In the genomic region with DNA sequence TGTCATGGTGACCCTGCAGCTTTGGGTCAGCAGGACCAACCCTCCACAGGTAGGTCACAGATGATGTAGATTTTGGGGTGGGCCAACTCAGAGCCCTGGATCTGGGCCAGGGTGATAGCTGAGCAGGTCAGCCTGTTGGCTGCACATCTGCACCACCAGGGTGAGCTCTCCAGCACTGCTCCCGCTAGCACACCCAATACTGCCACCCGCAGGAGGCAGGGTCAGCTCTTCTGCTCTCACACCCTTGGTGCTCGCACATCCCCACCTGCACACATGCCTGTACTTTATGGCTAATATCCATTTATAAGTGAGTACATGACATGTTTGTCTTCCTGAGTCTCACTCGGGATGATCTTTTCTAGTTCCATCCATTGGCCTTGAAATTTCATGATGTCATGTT, we compare ENCODE assay signal across 16 mouse cellular contexts.
DNase-seq lines count a peak whose midpoint lies in the region; ATAC-seq and TF ChIP-seq lines count a peak whose summit lies in the region.
"Had no signal": no experiment of that assay in that cellular context is flagged by ENCODE, and none has a peak within 500 bp of the region (broad histone marks: within the 10 kb centered on the region; RNA-seq: fewer than 3 reads in every experiment).

No protein-coding gene starts in this region.

- H3K4me1 ChIP-seq in kidney, adult 2 months (ENCODE audit: control insufficient read depth, insufficient read depth, low read length) = no peaks in the 10 kb centered on the region
- H3K4me1 ChIP-seq in kidney, embryonic 14.5 days (ENCODE audit: control insufficient read depth, insufficient read depth, low read length) = peaks cover 10% of the 10 kb centered on the region; the same call in 1 of the 2 replicates
- no peaks in the 10 kb centered on the region for H3K4me1 ChIP-seq in midbrain, postnatal 0 days (ENCODE audit: insufficient read depth, low read length)
- peaks cover 6% of the 10 kb centered on the region; the same call in 1 of the 2 replicates for H3K4me1 ChIP-seq in midbrain, embryonic 14.5 days (ENCODE audit: control insufficient read depth, insufficient read depth, low read length)
- no peaks in the 10 kb centered on the region for H3K4me1 ChIP-seq in ES-Bruce4 (ENCODE audit: control insufficient read depth, insufficient read depth, low read length)
- H3K4me1 ChIP-seq in forebrain, embryonic 10.5 days = peaks cover 20% of the 10 kb centered on the region

- TF ChIP-seq CTCF in kidney, adult 2 months (conservative IDR thresholded peaks at IDR 0.05; ENCODE audit: insufficient read depth, insufficient read length, low read depth, low read length) = 0 out of 2 replicates have a peak, but pooled peaks have one; percentile 3
- TF ChIP-seq CTCF in midbrain, postnatal 0 days (IDR thresholded peaks at IDR 0.05) = peak; percentile 18; the same call in 1 of the 2 replicates
- peak; percentile 93 for TF ChIP-seq CTCF in ES-Bruce4 (IDR thresholded peaks at IDR 0.05; ENCODE audit: low read depth, low read length)

- no peak overlapping the region for H3K9ac ChIP-seq in kidney, embryonic 14.5 days (ENCODE audit: low read depth, low read length)
- no peak overlapping the region for H3K9ac ChIP-seq in midbrain, postnatal 0 days (replicated peaks; ENCODE audit: low read length, poor library complexity, severe bottlenecking)
- no peak overlapping the region for H3K9ac ChIP-seq in midbrain, embryonic 14.5 days (replicated peaks; ENCODE audit: low read length)
- H3K9ac ChIP-seq in ES-Bruce4 (ENCODE audit: low read depth, poor library complexity, severe bottlenecking) = no peak overlapping the region
- H3K9ac ChIP-seq: forebrain, postnatal 0 days; hindbrain, embryonic 15.5 days had no signal

- H3K27me3 ChIP-seq in kidney, adult 2 months (replicated peaks; ENCODE audit: control insufficient read depth, insufficient read depth, low read length) = no peaks in the 10 kb centered on the region
- no peaks in the 10 kb centered on the region for H3K27me3 ChIP-seq in kidney, embryonic 14.5 days (ENCODE audit: control insufficient read depth, insufficient read depth, low read length)
- H3K27me3 ChIP-seq in midbrain, postnatal 0 days (ENCODE audit: insufficient read depth, low read length) = no peaks in the 10 kb centered on the region
- H3K27me3 ChIP-seq in midbrain, embryonic 14.5 days (ENCODE audit: control insufficient read depth, insufficient read depth, low read length) = no peaks in the 10 kb centered on the region
- H3K27me3 ChIP-seq in ES-Bruce4 (ENCODE audit: control insufficient read depth, insufficient read depth, low read length, poor library complexity, severe bottlenecking) = no peaks in the 10 kb centered on the region
- peaks cover 63% of the 10 kb centered on the region for H3K27me3 ChIP-seq in forebrain, embryonic 10.5 days (ENCODE audit: poor library complexity, severe bottlenecking)
- H3K27me3 ChIP-seq: hindbrain, embryonic 15.5 days had no signal

- TF ChIP-seq EP300 in ES-Bruce4 (IDR thresholded peaks at IDR 0.05; ENCODE audit: insufficient read depth, low read depth, low read length) = no peak

- H3K36me3 ChIP-seq in kidney, adult 2 months (ENCODE audit: control insufficient read depth, insufficient read depth, low read length) = no peaks in the 10 kb centered on the region
- H3K36me3 ChIP-seq in kidney, embryonic 14.5 days (ENCODE audit: control insufficient read depth, insufficient read depth, low read length) = no peaks in the 10 kb centered on the region
- H3K36me3 ChIP-seq in midbrain, postnatal 0 days (ENCODE audit: insufficient read depth, low read length) = no peaks in the 10 kb centered on the region
- no peaks in the 10 kb centered on the region for H3K36me3 ChIP-seq in midbrain, embryonic 14.5 days (ENCODE audit: control insufficient read depth, insufficient read depth, low read length)
- H3K36me3 ChIP-seq in ES-Bruce4 (ENCODE audit: control insufficient read depth, insufficient read depth, low read length, poor library complexity, severe bottlenecking) = no peaks in the 10 kb centered on the region
- no peaks in the 10 kb centered on the region for H3K36me3 ChIP-seq in forebrain, embryonic 10.5 days (replicated peaks)
- H3K36me3 ChIP-seq: hindbrain, embryonic 15.5 days had no signal

- DNase-seq in kidney, adult 2 months = no peak
- no peak for DNase-seq in midbrain, postnatal 0 days (ENCODE audit: low spot score)
- no peak for DNase-seq in midbrain, embryonic 14.5 days
- no peak for DNase-seq in layer of hippocampus, adult 9-10 months (ENCODE audit: low spot score)
- DNase-seq in forebrain, embryonic 10.5 days (ENCODE audit: extremely low spot score, low spot score) = no peak
- DNase-seq: cerebellum, postnatal 10 days; embryo, embryonic 11 days; forebrain, postnatal 0 days; heart, postnatal 14 days; kidney, adult 9 months; layer of hippocampus, adult 9-11 months; thymus, postnatal 36 days had no signal

- no peak overlapping the region for H3K4me2 ChIP-seq in kidney, embryonic 14.5 days (replicated peaks; ENCODE audit: low read depth, low read length)
- H3K4me2 ChIP-seq in midbrain, postnatal 0 days (ENCODE audit: low read depth, low read length, poor library complexity, severe bottlenecking) = no peak overlapping the region
- no peak overlapping the region for H3K4me2 ChIP-seq in midbrain, embryonic 14.5 days (ENCODE audit: low read length)
- H3K4me2 ChIP-seq: hindbrain, embryonic 15.5 days had no signal

- WGBS in kidney, adult 2 months = 85% methylated on average over 4 of the region's 4 CpGs
- 79% methylated on average over 4 of the region's 4 CpGs for WGBS in kidney, embryonic 14.5 days
- WGBS in midbrain, postnatal 0 days = 93% methylated on average over 4 of the region's 4 CpGs
- 85% methylated on average over 4 of the region's 4 CpGs for WGBS in midbrain, embryonic 14.5 days
- WGBS in forebrain, embryonic 10.5 days = 78% methylated on average over 4 of the region's 4 CpGs

- H3K9me3 ChIP-seq in kidney, embryonic 14.5 days (ENCODE audit: control insufficient read depth, low read length) = no peaks in the 10 kb centered on the region
- no peaks in the 10 kb centered on the region for H3K9me3 ChIP-seq in midbrain, postnatal 0 days (ENCODE audit: low read length)
- H3K9me3 ChIP-seq in midbrain, embryonic 14.5 days (ENCODE audit: control insufficient read depth, low read length) = no peaks in the 10 kb centered on the region
- H3K9me3 ChIP-seq in ES-Bruce4 (replicated peaks; ENCODE audit: control insufficient read depth, insufficient read depth, low read length, poor library complexity, severe bottlenecking) = no peaks in the 10 kb centered on the region
- H3K9me3 ChIP-seq in forebrain, embryonic 10.5 days = no peaks in the 10 kb centered on the region
- H3K9me3 ChIP-seq: hindbrain, embryonic 15.5 days had no signal

- TF ChIP-seq POLR2A in kidney, adult 2 months (IDR thresholded peaks at IDR 0.05; ENCODE audit: low read depth, low read length) = no peak
- no peak for TF ChIP-seq POLR2A in ES-Bruce4 (IDR thresholded peaks at IDR 0.05; ENCODE audit: insufficient read depth, low read length)

- no peak for ATAC-seq in kidney, embryonic 14.5 days (ENCODE audit: low FRiP score, low TSS enrichment)
- ATAC-seq in midbrain, postnatal 0 days (ENCODE audit: low FRiP score) = no peak
- ATAC-seq in midbrain, embryonic 14.5 days (ENCODE audit: low FRiP score, low TSS enrichment) = no peak
- 0 out of 2 replicates have a peak, but pooled peaks have one; percentile 42 for ATAC-seq in megakaryocyte progenitor cell, adult 5-6 weeks (replicated peaks; ENCODE audit: poor library complexity)
- ATAC-seq: forebrain, postnatal 0 days had no signal

- no peak overlapping the region for H3K27ac ChIP-seq in kidney, adult 2 months (ENCODE audit: insufficient read depth, low read depth, low read length)
- H3K27ac ChIP-seq in kidney, embryonic 14.5 days (ENCODE audit: low read depth, low read length) = no peak overlapping the region
- no peak overlapping the region for H3K27ac ChIP-seq in midbrain, postnatal 0 days (ENCODE audit: low read depth, low read length)
- H3K27ac ChIP-seq in midbrain, embryonic 14.5 days (replicated peaks; ENCODE audit: low read depth, low read length) = no peak overlapping the region
- no peak overlapping the region for H3K27ac ChIP-seq in ES-Bruce4 (ENCODE audit: insufficient read depth, low read length)
- H3K27ac ChIP-seq in forebrain, embryonic 10.5 days = no peak overlapping the region
- H3K27ac ChIP-seq: hindbrain, embryonic 15.5 days had no signal

- no peak overlapping the region for H3K4me3 ChIP-seq in kidney, adult 2 months (ENCODE audit: insufficient read depth, low read depth, low read length)
- H3K4me3 ChIP-seq in kidney, embryonic 14.5 days (ENCODE audit: low read length) = no peak overlapping the region
- no peak overlapping the region for H3K4me3 ChIP-seq in midbrain, postnatal 0 days (ENCODE audit: low read depth, low read length)
- H3K4me3 ChIP-seq in midbrain, embryonic 14.5 days (replicated peaks; ENCODE audit: low read depth, low read length) = no peak overlapping the region
- H3K4me3 ChIP-seq in ES-Bruce4 (ENCODE audit: low read depth, low read length) = no peak overlapping the region
- H3K4me3 ChIP-seq in forebrain, embryonic 10.5 days = no peak overlapping the region
- H3K4me3 ChIP-seq: hindbrain, embryonic 15.5 days had no signal

Comparison
In these comparisons a context has a peak if more than half of its experiments do, and no peak if none do; other contexts are left out.
1. CTCF ChIP-seq: peak in every context shown above with its lines; median percentile 93 in ES-Bruce4; 18 in midbrain, postnatal 0 days; 3 in kidney, adult 2 months.